Mouse (Mus musculus) hindbrain, embryonic 16.5 days (tissue): ENCODE data around the gene Kif3b. TPM values are rescaled to one million over a fixed set of nuclear protein-coding genes. Genes with fewer than 3 reads are reported as not detected.

Experiments used
- ATAC-seq: fragments of 200-750 bp; cut with Nextera tagmentation; 2 replicates; pipeline ENCODE4 v1.8.0; 2017; ENCODE audit warnings: moderate TSS enrichment, moderate library complexity
- H3K27ac ChIP-seq: fragments of 300-500 bp; sonication (generic); 2 replicates; pipeline ENCODE4 v1.5.1; 2014; ENCODE audit warnings: low read depth, mild to moderate bottlenecking, control low read depth, low read length, moderate library complexity
- H3K27me3 ChIP-seq: fragments of 300-500 bp; sonication (generic); replicated peaks from 2 replicates; pipeline ENCODE4 v1.6.1; 2014; ENCODE audit warnings: low read length; ENCODE audit not compliant: control insufficient read depth, insufficient read depth
- H3K36me3 ChIP-seq: fragments of 300-500 bp; sonication (generic); 2 replicates; pipeline ENCODE4 v1.6.1; 2014; ENCODE audit warnings: mild to moderate bottlenecking, low read length, moderate library complexity, mixed read lengths; ENCODE audit not compliant: control insufficient read depth, insufficient read depth
- H3K4me1 ChIP-seq: fragments of 300-500 bp; sonication (generic); 2 replicates; pipeline ENCODE4 v1.6.1; 2014; ENCODE audit warnings: low read depth, low read length; ENCODE audit not compliant: control insufficient read depth, insufficient read depth
- H3K4me2 ChIP-seq: fragments of 300-500 bp; sonication (generic); 2 replicates; pipeline ENCODE4 v1.6.1; 2014; ENCODE audit warnings: mild to moderate bottlenecking, low read length, control low read depth, moderate library complexity
- H3K4me3 ChIP-seq: fragments of 300-500 bp; sonication (generic); 2 replicates; pipeline ENCODE4 v1.5.1; 2014; ENCODE audit warnings: mild to moderate bottlenecking, low read length, control low read depth, moderate library complexity
- H3K9ac ChIP-seq: fragments of 300-500 bp; sonication (generic); 2 replicates; pipeline ENCODE4 v1.6.1; 2014; ENCODE audit warnings: low read depth, mild to moderate bottlenecking, control low read depth, low read length, moderate library complexity
- H3K9me3 ChIP-seq: fragments of 300-500 bp; sonication (generic); 2 replicates; pipeline ENCODE4 v1.6.1; 2014; ENCODE audit warnings: mild to moderate bottlenecking, low read length, moderate library complexity; ENCODE audit not compliant: control insufficient read depth
- WGBS: fragments of 180-500 bp; shearing (Covaris S2); extraction: QIAGEN DNeasy Blood & Tissue Kit; methylation state at CpG from one replicate; pipeline ENCODE4 v1.1.7; 2014; 5-methylcytosine and 5-hydroxymethylcytosine counted together
- polyA plus RNA-seq: library from polyadenylated mRNA; unstranded; fragments of >200 nt; fragmentation: Nextera tagmentation; extraction: Ambion mirVana; gene quantifications from 2 replicates; pipeline ENCODE4 v1.2.1, GENCODE M21; 2015

The Kif3b gene
- polyA plus RNA-seq, 1 experiment from 2014 or later: 23.9 TPM

GRCm38 (mm10) chr2:153287835-153288234, 3.4 kb upstream of the Kif3b start:
- Histone ChIP-seq H3K27ac (no peak overlapping the region), H3K4me3 (no peak overlapping the region), H3K9me3 (no peaks in the 10 kb centered on the region), H3K36me3 (no peaks in the 10 kb centered on the region), H3K4me1 (peaks cover 16% of the 10 kb centered on the region), H3K9ac (no peak overlapping the region), H3K27me3 (no peaks in the 10 kb centered on the region), H3K4me2 (no peak overlapping the region)
- no peak for ATAC-seq
- WGBS: 36% methylated on average over 6 of the region's 6 CpGs

- WGBS: 55% methylated on average over 7 of the region's 7 CpGs
- Histone ChIP-seq H3K4me2 (peak overlapping the region; percentile 81), H3K27me3 (no peaks in the 10 kb centered on the region), H3K4me3 (peak overlapping the region; percentile 97), H3K9me3 (no peaks in the 10 kb centered on the region), H3K9ac (peak overlapping the region; percentile 94), H3K36me3 (no peaks in the 10 kb centered on the region), H3K4me1 (peaks cover 17% of the 10 kb centered on the region), H3K27ac (no peak overlapping the region)
- no peak for ATAC-seq
These were observed 1.2 kb downstream of the Kif3b start for GRCm38 (mm10) chr2:153292305-153292861.

- 92% methylated on average over 4 of the region's 4 CpGs for WGBS
- ATAC-seq: no peak
- no peaks in the 10 kb centered on the region for H3K36me3 ChIP-seq
- no peaks in the 10 kb centered on the region for H3K27me3 ChIP-seq
- no peak overlapping the region for H3K9ac ChIP-seq
- no peak overlapping the region for H3K4me2 ChIP-seq
- peaks cover 17% of the 10 kb centered on the region for H3K4me1 ChIP-seq
- no peaks in the 10 kb centered on the region for H3K9me3 ChIP-seq
- H3K4me3 ChIP-seq: no peak overlapping the region
- no peak overlapping the region for H3K27ac ChIP-seq
These were observed 4.0 kb downstream of the Kif3b start for GRCm38 (mm10) chr2:153295196-153295595.

GRCm38 (mm10) chr2:153297771-153298170, 6.6 kb downstream of the Kif3b start:
- peaks cover 2% of the 10 kb centered on the region for H3K4me1 ChIP-seq
- H3K9me3 ChIP-seq: no peaks in the 10 kb centered on the region
- H3K36me3 ChIP-seq: no peaks in the 10 kb centered on the region
- 79% methylated on average over 4 of the region's 4 CpGs for WGBS
- no peak overlapping the region for H3K9ac ChIP-seq
- H3K4me3 ChIP-seq: no peak overlapping the region
- ATAC-seq: peak; percentile 62; the same call in 1 of the 2 replicates
- H3K27ac ChIP-seq: no peak overlapping the region
- H3K4me2 ChIP-seq: no peak overlapping the region
- no peaks in the 10 kb centered on the region for H3K27me3 ChIP-seq

- H3K9ac ChIP-seq: no peak overlapping the region
- WGBS: 80% methylated on average over 4 of the region's 4 CpGs
- H3K4me1 ChIP-seq: no peaks in the 10 kb centered on the region
- no peak overlapping the region for H3K27ac ChIP-seq
- no peaks in the 10 kb centered on the region; the same call in 1 of the 2 replicates for H3K36me3 ChIP-seq
- H3K4me2 ChIP-seq: no peak overlapping the region
- ATAC-seq: no peak
- H3K4me3 ChIP-seq: no peak overlapping the region
- H3K27me3 ChIP-seq: no peaks in the 10 kb centered on the region
- no peaks in the 10 kb centered on the region for H3K9me3 ChIP-seq
These were observed 7.2 kb downstream of the Kif3b start for GRCm38 (mm10) chr2:153298460-153298859.

GRCm38 (mm10) chr2:153298863-153299262, 7.7 kb downstream of the Kif3b start:
- Histone ChIP-seq H3K27me3 (no peaks in the 10 kb centered on the region), H3K27ac (no peak overlapping the region), H3K36me3 (no peaks in the 10 kb centered on the region; the same call in 1 of the 2 replicates), H3K9ac (no peak overlapping the region), H3K4me1 (no peaks in the 10 kb centered on the region), H3K4me2 (no peak overlapping the region), H3K4me3 (no peak overlapping the region), H3K9me3 (no peaks in the 10 kb centered on the region)
- 0 out of 2 replicates have a peak, but pooled peaks have one; percentile 38 for ATAC-seq
- WGBS: 71% methylated on average over 4 of the region's 4 CpGs

GRCm38 (mm10) chr2:153301123-153301522, 9.9 kb downstream of the Kif3b start:
- Histone ChIP-seq H3K4me2 (no peak overlapping the region), H3K27me3 (no peaks in the 10 kb centered on the region), H3K36me3 (no peaks in the 10 kb centered on the region; the same call in 1 of the 2 replicates), H3K27ac (no peak overlapping the region), H3K4me1 (no peaks in the 10 kb centered on the region; the same call in 1 of the 2 replicates), H3K9ac (no peak overlapping the region), H3K9me3 (no peaks in the 10 kb centered on the region), H3K4me3 (no peak overlapping the region)
- ATAC-seq: no peak
- 94% methylated on average over 5 of the region's 5 CpGs for WGBS

- no peaks in the 10 kb centered on the region for H3K9me3 ChIP-seq
- H3K27ac ChIP-seq: no peak overlapping the region; the same call in 1 of the 2 replicates
- no peaks in the 10 kb centered on the region; the same call in 1 of the 2 replicates for H3K36me3 ChIP-seq
- WGBS: 69% methylated on average over 6 of the region's 6 CpGs
- 0 out of 2 replicates have a peak, but pooled peaks have one; percentile 40 for ATAC-seq
- no peak overlapping the region for H3K9ac ChIP-seq
- no peak overlapping the region for H3K4me2 ChIP-seq
- no peak overlapping the region for H3K4me3 ChIP-seq
- no peaks in the 10 kb centered on the region for H3K27me3 ChIP-seq
- no peaks in the 10 kb centered on the region; the same call in 1 of the 2 replicates for H3K4me1 ChIP-seq
These were observed 14.0 kb downstream of the Kif3b start for GRCm38 (mm10) chr2:153305240-153305639.

GRCm38 (mm10) chr2:153308586-153308985, 17.4 kb downstream of the Kif3b start:
- no peak overlapping the region for H3K9ac ChIP-seq
- no peaks in the 10 kb centered on the region for H3K36me3 ChIP-seq
- H3K9me3 ChIP-seq: no peaks in the 10 kb centered on the region
- H3K4me3 ChIP-seq: no peak overlapping the region
- no peak for ATAC-seq
- 76% methylated on average over 7 of the region's 7 CpGs for WGBS
- H3K4me2 ChIP-seq: no peak overlapping the region
- H3K4me1 ChIP-seq: no peaks in the 10 kb centered on the region; the same call in 1 of the 2 replicates
- no peak overlapping the region for H3K27ac ChIP-seq
- H3K27me3 ChIP-seq: no peaks in the 10 kb centered on the region
